Mouse (Mus musculus): Measurements from ENCODE around the gene Hyal1.
A peak's percentile ranks its signal among the peaks of the same experiment; 100 is the strongest.
"Not testable (repeated sequence)": the region's sequence is repeated elsewhere in the genome, so short reads cannot be mapped to it uniquely, and the experiment has no call there.

Hyal1 gene

DNA sequence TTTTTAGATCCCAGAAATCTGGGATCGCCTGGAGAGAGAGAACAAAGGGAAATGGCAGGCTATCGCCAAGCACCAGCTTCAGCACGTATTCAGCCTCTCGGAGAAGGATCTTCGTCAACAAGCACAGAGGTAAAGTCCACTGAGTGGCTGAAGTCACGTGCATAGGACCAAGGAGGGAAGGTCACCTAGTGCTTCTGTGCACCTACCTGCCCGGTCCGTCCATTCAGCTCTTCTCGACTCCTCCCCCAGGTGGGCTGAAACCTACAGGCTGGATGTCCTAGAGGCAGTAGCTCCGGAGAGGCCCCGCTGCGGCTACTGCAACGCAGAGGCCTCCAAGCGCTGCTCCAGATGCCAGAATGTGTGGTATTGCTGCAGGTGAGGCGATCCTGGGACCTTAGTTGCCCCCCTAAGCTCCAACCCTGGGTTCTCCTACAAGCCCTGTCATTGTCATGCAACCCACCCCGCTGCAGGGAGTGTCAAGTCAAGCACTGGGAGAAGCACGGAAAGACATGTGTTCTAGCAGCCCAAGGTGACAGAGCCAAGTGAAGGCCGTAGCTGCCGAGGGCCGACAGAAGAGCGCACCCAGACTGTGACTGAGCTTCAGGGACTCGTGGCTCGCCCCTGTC, 26.1 kb upstream of the Hyal1 start:
- no peak for DNase-seq (ENCODE audit: low spot score)

- DNase-seq (ENCODE audit: low spot score): peak; percentile 80
These were observed 25.4 kb upstream of the Hyal1 start, which contains the start of gene Rassf1 for GRCm38 (mm10) chr9:107551117-107551889. Gene Rassf1, plus strand, starts transcription at chr9:107551555.

- DNase-seq (ENCODE audit: low spot score): no peak
These were observed 24.8 kb upstream of the Hyal1 start for GRCm38 (mm10) chr9:107551890-107552355.

GRCm38 (mm10) chr9:107552690-107553393, 23.9 kb upstream of the Hyal1 start:
- no peak for DNase-seq (ENCODE audit: low spot score)

- no peak for DNase-seq (ENCODE audit: low spot score)
These were observed 23.0 kb upstream of the Hyal1 start for GRCm38 (mm10) chr9:107553541-107554318.

DNA sequence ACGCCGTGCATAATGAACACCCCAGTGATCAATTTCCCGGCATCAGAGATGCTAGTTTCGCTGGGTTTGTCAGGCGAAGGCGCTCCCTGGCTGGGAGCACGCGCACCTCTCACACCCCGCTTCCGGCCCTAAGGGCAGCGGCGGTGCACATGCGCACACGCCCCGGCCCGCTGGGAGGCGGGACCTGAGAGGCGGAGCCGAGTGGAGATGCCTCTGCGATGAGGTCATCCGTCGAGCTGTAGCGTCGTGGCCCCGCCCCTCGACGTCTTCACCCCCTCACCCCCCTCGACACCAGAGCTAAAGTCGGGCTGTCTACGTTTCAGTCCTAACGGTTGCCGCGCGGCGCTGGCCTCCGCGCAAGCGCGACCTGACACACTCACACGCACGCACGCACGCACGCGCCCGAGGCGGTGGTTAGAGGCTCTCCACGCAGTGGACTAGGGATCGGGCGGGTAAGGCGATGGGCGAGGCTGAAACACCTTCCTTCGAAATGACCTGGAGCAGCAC, 22.4 kb upstream of the Hyal1 start:
- DNase-seq (ENCODE audit: low spot score): peak; percentile 96

DNA sequence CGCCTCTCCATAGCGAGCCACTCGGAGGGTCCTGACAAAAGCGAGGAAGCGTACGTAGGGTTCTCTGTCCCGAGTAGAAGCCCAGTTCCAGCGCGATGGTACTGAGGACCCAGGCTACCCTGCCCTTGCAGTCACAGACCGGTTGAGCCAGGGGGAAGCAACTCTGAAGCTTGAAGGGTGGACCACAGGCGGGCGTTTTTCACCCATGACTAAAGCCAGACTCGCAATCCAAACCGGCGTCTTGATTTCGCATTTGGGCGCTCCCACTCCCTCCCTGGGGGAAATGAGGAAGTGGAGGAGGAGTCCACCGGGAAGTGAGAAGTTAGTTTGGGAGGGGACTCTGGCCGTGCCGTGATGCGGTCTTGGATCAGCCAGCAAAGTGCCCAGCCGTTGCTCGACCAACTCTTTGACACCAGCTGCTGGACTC, 21.7 kb upstream of the Hyal1 start:
- DNase-seq (ENCODE audit: low spot score): no peak

- no peak for DNase-seq (ENCODE audit: low spot score)
These were observed 21.0 kb upstream of the Hyal1 start for GRCm38 (mm10) chr9:107555701-107556100.

- DNase-seq (ENCODE audit: low spot score): no peak
These were observed 20.4 kb upstream of the Hyal1 start for GRCm38 (mm10) chr9:107556346-107556745.

DNA sequence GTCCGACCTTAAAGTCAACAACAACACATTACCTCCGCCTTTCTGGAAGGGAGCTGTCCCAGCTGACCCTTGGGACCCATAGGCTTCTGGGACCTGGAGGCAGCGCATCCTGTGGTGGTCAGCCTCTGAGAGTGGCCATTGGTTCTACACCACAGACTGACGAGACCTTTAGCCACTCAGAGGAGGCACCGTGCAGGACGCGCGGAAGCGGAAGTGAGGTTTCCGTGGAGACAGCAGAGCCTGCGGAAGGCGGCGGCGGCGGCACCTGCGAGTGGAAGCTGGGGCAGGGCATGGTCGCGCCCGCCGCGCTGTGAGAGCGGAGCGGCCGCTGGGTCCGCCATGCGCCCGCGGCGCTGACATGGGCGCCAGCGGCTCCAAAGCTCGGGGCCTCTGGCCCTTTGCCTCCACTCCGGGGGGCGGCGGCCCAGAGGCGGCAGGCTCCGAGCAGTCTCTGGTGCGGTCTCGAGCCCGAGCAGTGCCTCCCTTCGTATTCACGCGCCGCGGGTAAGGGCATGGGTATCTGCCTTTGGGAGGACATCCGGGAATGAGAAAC, 13.6 kb upstream of the Hyal1 start, which contains the start of gene Tusc2:
Tusc2 (plus strand) TSS at position 227 of the 553 bp plus-strand sequence.
- DNase-seq (ENCODE audit: low spot score): peak; percentile 91

DNA sequence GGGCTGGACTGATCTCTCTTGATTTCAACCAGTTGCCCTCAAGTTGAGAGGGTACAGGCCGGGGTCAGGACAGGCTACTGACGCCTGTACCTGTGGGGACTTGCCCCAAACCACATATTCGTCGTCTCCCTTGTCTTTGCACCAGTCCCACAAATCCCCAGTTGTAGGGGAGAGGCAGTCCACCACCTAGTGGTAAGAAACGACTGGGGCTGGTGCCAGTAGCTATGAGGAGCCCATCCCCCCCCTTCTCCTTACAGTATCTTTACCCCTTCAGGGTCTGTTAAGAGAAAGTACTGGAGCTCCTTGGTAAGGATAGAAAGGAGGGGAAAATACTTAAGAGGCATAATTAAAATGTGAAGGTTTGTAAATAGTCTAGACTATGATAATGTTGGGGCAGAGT, 11.2 kb upstream of the Hyal1 start:
- not testable (repeated sequence) for DNase-seq (ENCODE audit: low spot score)

DNA sequence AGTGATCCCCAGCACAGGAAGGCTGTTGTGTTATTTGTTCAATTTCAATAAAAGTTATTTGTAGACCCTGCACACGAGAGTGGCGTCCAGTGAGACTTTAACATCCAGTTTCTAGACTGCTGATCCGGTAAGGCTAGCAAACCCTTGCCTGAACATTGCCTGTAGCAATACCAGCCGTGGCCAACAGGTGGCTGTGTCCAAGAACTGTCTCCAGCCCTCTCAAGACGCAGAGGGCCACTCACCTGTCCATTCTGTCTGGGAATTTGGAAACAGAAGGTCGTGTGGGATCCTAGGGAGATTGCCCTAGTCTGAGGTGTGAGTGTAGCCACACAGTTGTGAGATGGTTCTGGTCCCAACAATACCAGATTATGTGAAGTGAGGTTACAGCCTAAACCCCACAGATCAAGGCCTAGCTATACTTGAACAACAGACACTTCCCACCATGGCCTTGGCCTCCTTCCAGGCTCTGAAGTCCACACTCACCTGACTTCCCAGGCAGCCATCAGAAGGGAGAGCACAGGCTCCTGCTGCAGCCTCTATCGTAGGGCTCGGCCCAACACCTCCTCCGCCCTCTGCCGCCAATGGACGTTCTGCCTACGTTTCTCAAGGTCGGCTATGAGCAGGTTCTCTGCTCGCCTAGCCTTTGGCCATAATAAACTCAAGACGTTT, 10.6 kb upstream of the Hyal1 start:
- DNase-seq (ENCODE audit: low spot score): peak; percentile 91

- DNase-seq (ENCODE audit: low spot score): no peak
These were observed 9.9 kb upstream of the Hyal1 start for GRCm38 (mm10) chr9:107566855-107567254.

GRCm38 (mm10) chr9:107567702-107568319, 8.9 kb upstream of the Hyal1 start, which contains the start of gene Hyal2:
Gene Hyal2, plus strand, starts transcription at chr9:107567945.
- no peak for DNase-seq (ENCODE audit: low spot score)

DNA sequence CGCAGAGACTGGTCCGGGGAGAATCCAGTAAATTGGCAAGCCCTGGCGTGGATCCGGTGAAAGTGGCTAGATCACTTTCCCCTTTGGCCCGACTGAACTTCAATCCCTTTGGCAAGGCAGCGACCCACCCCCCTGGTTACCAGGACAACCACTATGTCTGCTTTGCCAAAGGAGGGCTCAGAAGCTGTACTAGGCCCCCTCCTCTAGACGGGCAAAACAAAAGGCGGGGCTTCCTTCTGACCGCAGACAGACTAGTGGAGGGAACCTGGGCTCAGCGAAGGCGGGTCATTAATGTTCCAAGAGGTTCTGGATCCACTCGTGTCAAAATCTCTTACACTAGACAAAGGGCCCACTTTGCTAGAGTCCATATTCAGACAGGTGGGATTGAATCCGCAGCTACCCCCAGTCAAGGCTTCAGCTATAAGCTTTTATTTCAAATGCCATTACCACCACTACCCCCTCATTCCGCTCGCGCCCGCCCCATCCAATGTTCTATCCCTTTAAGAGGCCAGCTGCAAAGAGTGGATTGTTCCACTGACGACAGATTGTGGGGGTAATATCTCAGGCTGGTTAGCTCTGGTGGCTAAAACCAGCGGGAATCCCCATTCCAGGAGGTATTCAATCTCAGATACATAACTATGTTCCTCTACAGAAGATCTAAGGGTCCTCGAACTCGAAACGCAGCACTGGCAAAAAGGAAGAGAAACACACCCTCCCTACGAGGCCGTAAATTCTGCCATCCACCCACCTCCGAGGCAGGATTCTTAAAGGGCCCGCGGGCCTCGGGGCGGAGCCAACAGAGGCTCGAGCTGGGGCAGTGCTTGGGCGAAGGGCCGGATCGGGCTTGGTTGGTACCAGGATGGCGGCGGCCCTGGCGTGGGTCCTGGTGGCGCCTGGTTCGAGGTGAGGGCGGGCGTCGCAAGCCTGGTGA, 8.1 kb upstream of the Hyal1 start:
- peak; percentile 87 for DNase-seq (ENCODE audit: low spot score)

DNA sequence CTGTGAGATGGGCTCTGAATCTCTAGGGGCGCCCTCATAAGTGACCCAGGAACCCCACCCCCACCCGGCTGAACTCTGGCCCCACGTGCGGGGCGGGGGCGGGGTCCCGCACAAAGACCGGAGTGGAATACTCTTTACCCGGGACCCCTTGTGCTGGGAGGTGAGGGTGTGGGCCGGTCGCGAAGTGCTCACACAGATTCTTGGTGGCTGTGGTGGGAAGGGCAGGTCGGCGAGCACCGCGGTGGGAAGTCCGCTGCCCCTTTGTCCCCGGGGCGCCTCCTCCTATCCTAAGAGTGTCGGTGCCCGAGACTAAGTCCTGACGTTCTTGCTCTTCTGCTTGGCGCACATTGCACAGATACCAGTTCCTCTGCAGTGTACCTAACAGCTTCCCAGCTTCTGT, 7.5 kb upstream of the Hyal1 start:
- no peak for DNase-seq (ENCODE audit: low spot score)

DNA sequence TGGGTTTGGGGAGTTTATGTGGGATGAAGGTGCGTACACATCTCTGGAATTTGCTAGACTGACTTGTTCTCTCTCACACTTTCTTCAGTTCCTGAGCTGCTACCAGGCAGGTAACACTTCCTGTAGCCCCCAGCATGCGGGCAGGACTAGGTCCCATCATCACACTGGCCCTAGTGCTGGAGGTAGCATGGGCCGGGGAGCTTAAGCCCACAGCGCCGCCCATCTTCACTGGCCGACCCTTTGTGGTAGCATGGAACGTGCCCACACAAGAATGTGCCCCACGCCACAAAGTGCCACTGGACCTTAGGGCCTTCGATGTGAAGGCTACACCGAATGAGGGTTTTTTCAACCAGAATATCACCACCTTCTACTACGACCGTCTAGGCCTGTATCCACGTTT, 6.7 kb upstream of the Hyal1 start:
- DNase-seq (ENCODE audit: low spot score): no peak

DNA sequence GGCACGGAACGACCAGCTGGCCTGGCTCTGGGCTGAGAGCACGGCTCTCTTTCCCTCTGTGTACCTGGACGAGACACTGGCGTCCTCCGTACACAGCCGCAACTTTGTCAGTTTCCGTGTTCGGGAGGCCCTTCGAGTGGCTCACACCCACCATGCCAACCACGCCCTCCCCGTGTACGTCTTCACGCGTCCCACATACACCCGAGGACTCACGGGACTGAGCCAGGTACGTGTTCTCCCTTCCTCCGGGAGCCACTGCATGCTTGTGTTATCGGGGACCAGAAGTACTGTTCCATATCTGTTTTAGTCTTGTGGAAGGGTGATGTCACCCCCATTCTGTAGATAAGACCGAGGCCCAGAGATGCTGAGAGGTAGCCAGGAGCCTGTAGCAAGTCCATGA, 5.9 kb upstream of the Hyal1 start:
- DNase-seq (ENCODE audit: low spot score): no peak
